24 mouse cellular contexts compared by ENCODE assay signal in the genomic region with DNA sequence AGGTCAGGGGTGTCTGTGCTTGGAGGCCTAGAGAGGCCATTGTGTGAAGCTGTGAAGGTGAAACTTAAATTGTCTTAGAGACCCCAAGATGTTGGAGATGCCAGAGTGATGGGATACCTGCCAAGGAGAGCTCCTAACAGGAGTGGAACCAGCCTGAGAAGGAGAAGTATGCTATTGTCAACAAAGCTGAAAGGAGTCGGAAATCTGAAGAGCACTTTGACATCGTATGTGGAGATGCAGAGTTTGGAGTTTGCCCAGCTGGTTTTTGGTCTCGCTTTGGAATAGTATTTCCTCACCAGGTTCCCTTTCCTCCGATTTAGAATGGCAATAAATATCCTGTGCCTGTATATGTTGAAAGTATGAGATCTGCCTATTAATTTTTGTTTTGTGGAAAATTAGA.
"Had no signal": no experiment of that assay in that cellular context is flagged by ENCODE, and none has a peak within 500 bp of the region (broad histone marks: within the 10 kb centered on the region; RNA-seq: fewer than 3 reads in every experiment).

No protein-coding gene starts in this region.

- DNase-seq: gastrocnemius, adult 2 months; gastrocnemius, postnatal 14 days; gastrocnemius, postnatal 36 days; heart, adult 2 months; heart, postnatal 10 days; heart, postnatal 4 days; kidney, adult 18-20 months; kidney, adult 8-10 months; kidney, postnatal 10 days; kidney, postnatal 36 days; layer of hippocampus, adult 9-11 months; layer of hippocampus, postnatal 36 days; left cerebral cortex, postnatal 4 days had no signal

- H3K4me2 ChIP-seq: heart, embryonic 12.5 days; hindbrain, embryonic 12.5 days; hindbrain, embryonic 14.5 days; intestine, embryonic 15.5 days; limb, embryonic 13.5 days had no signal

- H3K36me3 ChIP-seq: heart, embryonic 10.5 days; heart, embryonic 12.5 days; hindbrain, embryonic 10.5 days; hindbrain, embryonic 12.5 days; intestine, embryonic 15.5 days; limb, embryonic 13.5 days had no signal

- ATAC-seq: forebrain, embryonic 16.5 days; hindbrain, embryonic 16.5 days; inflammation-experienced regulatory T-cells, adult 6 months; intestine, embryonic 15.5 days; intestine, postnatal 0 days had no signal

- H3K27ac ChIP-seq: gastrocnemius, adult 2 months; heart, adult 2 months; heart, embryonic 10.5 days; hindbrain, embryonic 10.5 days; hindbrain, embryonic 12.5 days; hindbrain, embryonic 14.5 days; intestine, embryonic 15.5 days; limb, embryonic 13.5 days had no signal

- H3K9me3 ChIP-seq: heart, embryonic 10.5 days; heart, embryonic 12.5 days; hindbrain, embryonic 10.5 days; hindbrain, embryonic 12.5 days; intestine, embryonic 15.5 days; limb, embryonic 13.5 days had no signal

- H3K4me1 ChIP-seq: heart, embryonic 10.5 days; heart, embryonic 12.5 days; hindbrain, embryonic 10.5 days; hindbrain, embryonic 12.5 days; intestine, embryonic 15.5 days; limb, embryonic 13.5 days had no signal

- H3K27me3 ChIP-seq: heart, embryonic 12.5 days; hindbrain, embryonic 12.5 days; intestine, embryonic 15.5 days; limb, embryonic 13.5 days had no signal

- H3K4me3 ChIP-seq: gastrocnemius, adult 2 months; heart, adult 2 months; heart, embryonic 10.5 days; heart, embryonic 12.5 days; hindbrain, embryonic 10.5 days; hindbrain, embryonic 12.5 days; intestine, embryonic 15.5 days; limb, embryonic 13.5 days had no signal

- H3K9ac ChIP-seq: heart, embryonic 12.5 days; hindbrain, embryonic 12.5 days; hindbrain, embryonic 14.5 days; intestine, embryonic 15.5 days; limb, embryonic 13.5 days had no signal
